ENCODE assay signal across 8 mouse cellular contexts in the genomic region with DNA sequence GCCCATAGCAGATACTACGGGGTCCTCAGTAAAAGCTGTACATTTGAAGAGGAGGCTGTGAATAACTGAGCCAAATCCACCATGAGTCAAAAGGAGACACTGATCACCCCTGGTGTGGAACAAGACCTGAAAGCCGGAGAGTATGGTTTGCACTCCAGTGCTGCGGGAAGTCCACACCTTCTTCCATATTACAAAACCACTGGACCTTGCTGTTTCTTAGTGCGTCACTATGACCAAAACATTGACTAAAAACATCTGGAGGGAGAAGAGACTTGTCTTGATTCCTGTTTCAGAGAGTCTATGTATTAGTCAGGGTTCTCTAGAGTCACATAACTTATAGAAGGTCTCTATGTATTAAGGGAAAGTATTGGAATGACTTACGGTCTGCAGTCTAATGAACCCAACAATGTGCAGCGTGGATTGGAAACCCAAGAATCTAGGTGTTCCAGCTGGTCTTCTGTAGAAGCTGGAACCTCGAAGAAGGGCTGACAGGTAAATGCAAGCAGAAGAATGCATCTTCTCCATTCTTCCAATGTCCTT. TPM values are rescaled to one million over a fixed set of nuclear protein-coding genes. Genes with fewer than 3 reads are reported as not detected.
DNase-seq lines count a peak whose midpoint lies in the region; ATAC-seq and TF ChIP-seq lines count a peak whose summit lies in the region.
"Had no signal": no experiment of that assay in that cellular context is flagged by ENCODE, and none has a peak within 500 bp of the region (broad histone marks: within the 10 kb centered on the region; RNA-seq: fewer than 3 reads in every experiment).

A gene (minus strand): TSS at position 490 of the 540 bp plus-strand sequence.

- no peak for TF ChIP-seq EP300 in liver, postnatal 0 days (IDR thresholded peaks at IDR 0.05; ENCODE audit: low read depth)

- no peaks in the 10 kb centered on the region for H3K36me3 ChIP-seq in ES-E14 (ENCODE audit: control insufficient read depth, insufficient read depth, low read length, poor library complexity, severe bottlenecking)
- H3K36me3 ChIP-seq in hindbrain, embryonic 15.5 days, result no peaks in the 10 kb centered on the region
- no peaks in the 10 kb centered on the region for H3K36me3 ChIP-seq in liver, postnatal 0 days (replicated peaks; ENCODE audit: insufficient read depth, low read length)

- no peak for TF ChIP-seq CTCF in gastrocnemius, adult 2 months (IDR thresholded peaks at IDR 0.05)
- no peak for TF ChIP-seq CTCF in liver, postnatal 0 days (IDR thresholded peaks at IDR 0.05; ENCODE audit: low read depth)

- no peak within 1 kb of the TSS for H3K9ac ChIP-seq in ES-E14 (ENCODE audit: insufficient read depth, low read depth, low read length, poor library complexity, severe bottlenecking)
- H3K9ac ChIP-seq in hindbrain, embryonic 15.5 days, result no peak within 1 kb of the TSS
- no peak within 1 kb of the TSS for H3K9ac ChIP-seq in liver, postnatal 0 days (replicated peaks)

- H3K4me2 ChIP-seq in hindbrain, embryonic 15.5 days, result no peak within 1 kb of the TSS
- no peak within 1 kb of the TSS for H3K4me2 ChIP-seq in liver, postnatal 0 days (ENCODE audit: low read depth, low read length)

- DNase-seq in ES-E14 (ENCODE audit: low read depth, low spot score), result no peak
- DNase-seq in adrenal gland, adult 8-10 months, result no peak
- DNase-seq in gastrocnemius, adult 2 months, result no peak
- no peak for DNase-seq in liver, postnatal 0 days
- DNase-seq in T-cell, adult 2 months (ENCODE audit: low spot score), result no peak
- no peak for DNase-seq in cerebellum, adult 11-12 months

- peaks cover 0 to 1% of the 10 kb centered on the region in 2 experiments; a peak in 1 of 4 replicates for H3K4me1 ChIP-seq in ES-E14 (ENCODE audit: control insufficient read depth in 2 of 2, insufficient read depth in 2 of 2, low read length in 2 of 2, poor library complexity in 1 of 2)
- H3K4me1 ChIP-seq in hindbrain, embryonic 15.5 days (replicated peaks), result peaks cover 9% of the 10 kb centered on the region; the same call in 1 of the 2 replicates
- peaks cover 4% of the 10 kb centered on the region for H3K4me1 ChIP-seq in liver, postnatal 0 days (ENCODE audit: insufficient read depth)

- H3K27me3 ChIP-seq in hindbrain, embryonic 15.5 days, result no peaks in the 10 kb centered on the region
- H3K27me3 ChIP-seq in liver, postnatal 0 days (ENCODE audit: insufficient read depth, low read length), result no peaks in the 10 kb centered on the region

- H3K9me3 ChIP-seq in ES-E14 (ENCODE audit: control insufficient read depth, insufficient read depth, low read depth, low read length), result no peaks in the 10 kb centered on the region
- H3K9me3 ChIP-seq in hindbrain, embryonic 15.5 days, result no peaks in the 10 kb centered on the region
- no peaks in the 10 kb centered on the region for H3K9me3 ChIP-seq in liver, postnatal 0 days (ENCODE audit: low read length)

- WGBS in hindbrain, embryonic 15.5 days, result 91% methylated on average over 7 of the region's 7 CpGs
- 84% methylated on average over 7 of the region's 7 CpGs for WGBS in liver, postnatal 0 days (ENCODE audit: insufficient replicate concordance)

- intact Hi-C loops in gastrocnemius, adult 2 months (cut with DNase I), result loop anchor here (5.0 kb wide), 1 partner anchor 40 kb away; no protein-coding TSS in a partner anchor

- no peak for ATAC-seq in hindbrain, embryonic 15.5 days (ENCODE audit: low FRiP score, low read depth)
- no peak for ATAC-seq in liver, postnatal 0 days

- no peak within 1 kb of the TSS for H3K4me3 ChIP-seq in ES-E14 (ENCODE audit: insufficient read depth in 1 of 2, low read depth in 1 of 2, low read length in 2 of 2, poor library complexity in 1 of 2, severe bottlenecking in 1 of 2)
- H3K4me3 ChIP-seq in gastrocnemius, adult 2 months, result no peak within 1 kb of the TSS
- no peak within 1 kb of the TSS for H3K4me3 ChIP-seq in hindbrain, embryonic 15.5 days
- no peak within 1 kb of the TSS for H3K4me3 ChIP-seq in liver, postnatal 0 days (ENCODE audit: low read depth, low read length)
- H3K4me3 ChIP-seq: erythroblast, embryonic 14.5 days had no signal

- no peak within 1 kb of the TSS for H3K27ac ChIP-seq in ES-E14 (ENCODE audit: insufficient read depth, low read depth, low read length, poor library complexity, severe bottlenecking)
- peak within 1 kb of the TSS; percentile 63; the same call in 1 of the 2 replicates for H3K27ac ChIP-seq in gastrocnemius, adult 2 months
- no peak within 1 kb of the TSS for H3K27ac ChIP-seq in hindbrain, embryonic 15.5 days (replicated peaks)
- no peak within 1 kb of the TSS for H3K27ac ChIP-seq in liver, postnatal 0 days (ENCODE audit: low read depth)

- in situ Hi-C loops in ES-E14 (cut with MboI; ENCODE audit: low sequenced_read_pairs in 2 of 2, unreplicated experiment in 2 of 2), result no loop called here

TF ChIP-seq in ES-E14, 5 proteins besides CTCF, POLR2A, EP300 and RAD21:
- TF ChIP-seq ZNF384 (IDR thresholded peaks at IDR 0.05; ENCODE audit: low read depth, low read length), result no peak
- no peak for TF ChIP-seq ZC3H11A (IDR thresholded peaks at IDR 0.05; ENCODE audit: borderline replicate concordance, low read depth, low read length)
- no peak for TF ChIP-seq CHD2 (IDR thresholded peaks at IDR 0.05; ENCODE audit: low read depth, low read length)
- TF ChIP-seq MAFK (IDR thresholded peaks at IDR 0.05; ENCODE audit: insufficient read depth, low read depth, low read length), result no peak
- TF ChIP-seq HCFC1 (IDR thresholded peaks at IDR 0.05; ENCODE audit: borderline replicate concordance, insufficient read depth, low read length), result no peak

RNA-seq across cellular contexts. Expression of the gene that starts here (rescaled TPM):
- 8.4 and 14.5 TPM in 2 replicates for total RNA-seq in ES-E14 (2012; rRNA removed)
- 10 to 100 TPM; 19.5 to 61.3 (median 25.4) TPM for total RNA-seq in adrenal gland, adult 8-10 months (2022)
- 100 to 1,000 TPM; 167 to 341 TPM for total RNA-seq in gastrocnemius, adult 2 months (2021)
- 72.7 and 76.3 TPM in 2 replicates for polyA plus RNA-seq in hindbrain, embryonic 15.5 days (2015; fragmentation: Nextera tagmentation; extraction: Ambion mirVana)
- 65.0 and 65.8 TPM in 2 replicates for polyA plus RNA-seq in liver, postnatal 0 days (2015; fragmentation: Nextera tagmentation; extraction: Ambion mirVana)
